Mouse (Mus musculus): ENCODE data around the gene Gmppa.

The Gmppa gene

GRCm38 (mm10) chr1:75435475-75436328, at the start of gene Gmppa:
Gene Gmppa, plus strand, starts transcription at chr1:75435930.
- DNase-seq (ENCODE audit: extremely low spot score): peak; percentile 88

DNA sequence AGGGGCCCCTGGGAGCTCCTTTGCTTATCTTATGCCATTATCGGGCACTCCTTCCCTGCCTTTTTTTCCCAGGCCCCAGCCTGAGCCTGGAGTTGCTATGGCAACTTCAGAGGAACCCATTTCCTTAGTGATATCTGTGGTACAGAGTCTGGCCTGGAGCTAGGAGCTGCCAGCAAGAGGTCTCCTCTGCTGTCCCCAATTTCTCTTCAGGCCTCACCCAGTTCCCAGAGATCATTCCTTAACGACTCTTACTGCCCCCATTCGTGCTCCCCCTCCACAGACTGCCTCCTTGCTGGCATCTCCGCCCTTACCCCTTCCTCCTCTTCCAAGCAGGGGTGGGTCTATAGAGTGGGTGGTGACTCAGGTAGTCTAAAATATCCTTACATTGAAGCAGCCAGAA, 49.6 kb upstream of the Gmppa start:
- no peak for DNase-seq (ENCODE audit: extremely low spot score)

- DNase-seq (ENCODE audit: extremely low spot score): no peak
Observed at GRCm38 (mm10) chr1:75387469-75387928, 48.2 kb upstream of the Gmppa start.

DNA sequence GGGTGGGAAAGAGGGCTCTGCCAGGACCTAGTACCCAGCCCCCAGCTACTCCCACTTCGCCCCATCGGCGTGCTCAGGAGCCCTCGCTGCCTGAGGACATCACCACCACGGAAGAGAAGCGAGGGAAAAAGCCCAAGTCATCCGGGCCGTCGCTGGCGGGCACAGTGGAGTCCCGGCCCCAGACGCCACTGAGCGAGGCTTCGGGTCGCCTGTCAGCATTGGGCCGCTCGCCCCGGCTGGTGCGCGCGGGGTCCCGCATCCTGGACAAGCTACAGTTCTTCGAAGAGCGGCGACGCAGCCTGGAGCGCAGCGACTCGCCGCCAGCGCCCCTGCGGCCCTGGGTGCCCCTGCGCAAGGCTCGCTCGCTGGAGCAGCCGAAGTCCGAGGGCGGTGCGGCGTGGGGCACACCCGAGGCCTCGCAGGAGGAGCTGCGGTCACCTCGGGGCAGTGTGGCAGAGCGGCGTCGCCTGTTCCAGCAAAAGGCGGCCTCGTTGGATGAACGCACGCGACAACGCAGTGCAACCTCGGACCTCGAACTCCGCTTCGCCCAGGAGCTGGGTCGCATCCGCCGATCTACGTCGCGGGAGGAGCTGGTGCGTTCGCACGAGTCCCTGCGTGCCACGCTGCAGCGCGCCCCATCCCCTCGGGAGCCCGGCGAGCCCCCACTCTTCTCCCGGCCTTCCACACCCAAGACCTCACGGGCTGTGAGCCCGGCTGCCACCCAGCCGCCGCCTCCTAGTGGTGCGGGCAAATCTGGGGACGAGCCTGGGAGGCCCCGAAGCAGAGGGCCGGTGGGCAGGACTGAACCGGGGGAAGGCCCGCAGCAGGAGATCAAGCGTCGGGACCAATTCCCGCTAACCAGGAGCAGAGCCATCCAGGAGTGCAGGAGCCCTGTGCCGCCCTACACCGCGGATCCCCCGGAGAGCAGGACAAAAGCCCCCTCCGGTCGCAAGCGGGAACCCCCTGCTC, 47.5 kb upstream of the Gmppa start:
- peak; percentile 55 for DNase-seq (ENCODE audit: extremely low spot score)

- DNase-seq (ENCODE audit: extremely low spot score): no peak
Observed at GRCm38 (mm10) chr1:75388898-75389515, 46.7 kb upstream of the Gmppa start.

DNA sequence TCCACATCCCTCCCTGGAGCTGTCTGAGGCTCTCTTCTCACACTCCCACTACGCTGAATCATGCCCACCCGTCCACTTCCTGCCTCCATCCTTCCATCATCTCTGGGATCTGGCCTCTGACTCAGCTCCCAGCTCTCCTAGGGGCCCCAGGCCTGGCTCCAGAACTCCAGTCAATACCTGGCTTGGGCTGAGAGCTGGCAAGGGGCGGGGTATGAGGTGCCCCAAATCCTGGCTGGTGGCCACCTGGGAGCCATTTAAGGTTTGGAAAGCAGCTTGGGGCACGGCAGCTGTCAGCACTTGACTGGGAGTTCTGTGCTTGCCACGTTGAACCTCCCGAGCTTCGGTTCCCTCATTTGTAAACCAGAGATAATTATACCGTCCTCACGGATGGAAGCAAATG, 42.6 kb upstream of the Gmppa start:
- DNase-seq (ENCODE audit: extremely low spot score): no peak

GRCm38 (mm10) chr1:75393846-75394245, 41.9 kb upstream of the Gmppa start:
- no peak for DNase-seq (ENCODE audit: extremely low spot score)

GRCm38 (mm10) chr1:75398761-75399402, 36.8 kb upstream of the Gmppa start:
- peak; percentile 85 for DNase-seq (ENCODE audit: extremely low spot score)

- DNase-seq (ENCODE audit: extremely low spot score): peak; percentile 86
Observed at GRCm38 (mm10) chr1:75399755-75400492, 35.8 kb upstream of the Gmppa start.

DNA sequence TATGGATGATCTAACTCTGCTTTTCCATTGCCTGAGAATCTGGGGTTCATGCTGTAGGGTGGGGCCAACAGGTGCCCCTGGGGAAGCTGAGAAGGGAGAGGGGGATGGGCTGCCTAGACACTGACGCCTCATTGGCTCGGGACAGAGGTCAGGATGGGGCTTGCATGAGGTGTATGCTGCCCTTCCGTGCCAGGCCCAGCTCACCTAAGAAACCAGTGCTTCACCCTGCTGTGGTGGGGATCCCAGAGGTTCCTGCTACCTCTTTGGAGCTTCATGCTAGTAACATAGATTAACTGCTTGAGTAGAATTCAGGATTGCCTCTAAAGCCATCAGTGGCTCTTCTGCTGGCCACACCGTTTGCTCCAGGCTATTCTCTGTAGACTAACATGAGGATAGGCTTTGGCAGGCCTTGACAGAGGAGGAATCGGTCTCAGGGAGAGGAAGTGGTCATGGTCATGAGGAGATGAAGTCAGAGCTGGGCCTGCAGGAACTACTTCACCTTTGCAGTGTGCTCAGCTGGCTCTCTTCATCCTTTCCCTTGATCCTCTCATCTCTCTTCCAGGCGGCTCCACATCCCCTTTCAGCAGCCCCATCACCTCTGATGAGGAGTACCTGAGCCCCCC, 35.1 kb upstream of the Gmppa start:
- no peak for DNase-seq (ENCODE audit: extremely low spot score)

- no peak for DNase-seq (ENCODE audit: extremely low spot score)
Observed at GRCm38 (mm10) chr1:75405547-75405946, 30.2 kb upstream of the Gmppa start.

- DNase-seq (ENCODE audit: extremely low spot score): no peak
Observed at GRCm38 (mm10) chr1:75406173-75406572, 29.6 kb upstream of the Gmppa start.

DNA sequence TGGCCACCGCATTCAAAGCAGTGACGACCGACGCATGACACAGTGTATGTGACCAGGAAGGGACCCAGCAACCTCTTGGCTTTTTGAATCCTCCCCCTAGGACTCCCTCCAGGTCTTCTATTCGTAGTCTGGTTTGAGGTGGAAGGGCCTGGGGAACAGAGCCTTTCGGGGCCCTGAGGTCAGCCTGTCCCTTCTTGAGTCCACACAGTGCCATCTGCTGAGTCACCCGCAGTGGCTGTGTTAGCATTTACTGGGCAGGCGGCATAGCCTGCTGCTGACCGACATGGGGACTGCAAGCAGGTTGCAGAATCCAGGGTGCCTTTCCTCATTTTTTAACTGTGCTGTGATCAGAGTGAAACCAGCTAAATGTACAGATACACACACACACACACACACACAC, 28.7 kb upstream of the Gmppa start:
- DNase-seq (ENCODE audit: extremely low spot score): no peak

GRCm38 (mm10) chr1:75408210-75408609, 27.5 kb upstream of the Gmppa start:
- no peak for DNase-seq (ENCODE audit: extremely low spot score)

DNA sequence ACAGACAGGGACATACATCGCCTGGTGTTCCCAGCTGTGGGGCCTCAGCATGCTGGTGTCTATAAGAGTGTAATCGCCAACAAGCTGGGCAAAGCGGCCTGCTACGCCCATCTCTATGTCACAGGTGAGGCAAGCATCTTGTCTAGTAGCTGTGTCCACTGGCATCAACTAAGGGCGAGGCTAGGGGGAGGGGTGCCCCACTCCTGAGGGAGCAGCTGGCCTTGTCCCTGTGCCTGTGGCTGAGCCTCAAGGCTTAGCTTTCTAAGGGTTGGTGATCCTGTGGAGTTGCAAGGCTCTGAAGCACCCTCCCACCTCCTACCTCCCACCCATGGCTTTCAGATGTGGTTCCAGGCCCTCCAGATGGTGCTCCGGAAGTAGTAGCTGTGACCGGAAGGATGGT, 25.8 kb upstream of the Gmppa start:
- DNase-seq (ENCODE audit: extremely low spot score): no peak

- DNase-seq (ENCODE audit: extremely low spot score): no peak
Observed at GRCm38 (mm10) chr1:75412196-75412595, 23.5 kb upstream of the Gmppa start.

- DNase-seq (ENCODE audit: extremely low spot score): peak; percentile 42
Observed at GRCm38 (mm10) chr1:75413749-75414148, 22.0 kb upstream of the Gmppa start.

GRCm38 (mm10) chr1:75421794-75422193, 13.9 kb upstream of the Gmppa start:
- no peak for DNase-seq (ENCODE audit: extremely low spot score)

GRCm38 (mm10) chr1:75422216-75422822, 13.4 kb upstream of the Gmppa start:
- DNase-seq (ENCODE audit: extremely low spot score): no peak

Data from embryo, embryonic 9.5 days (tissue).